Mouse (Mus musculus): ENCODE measurements around the gene Yy1. TPM values are rescaled to one million over a fixed set of nuclear protein-coding genes. Genes with fewer than 3 reads are reported as not detected.
A peak's percentile ranks its signal among the peaks of the same experiment; 100 is the strongest.

Gene Yy1
- total RNA-seq (2021): 10 to 100 TPM; 48.9 to 51.6 TPM

- peak; percentile 87 to 96 for DNase-seq (ENCODE audit: extremely low spot score in 1 of 2, low spot score in 1 of 2)
Measured at GRCm38 (mm10) chr12:108792546-108793452, at the start of gene Yy1. TSS of gene Yy1 (plus strand) at chr12:108792973.

- no peak for DNase-seq (ENCODE audit: extremely low spot score in 1 of 2, low spot score in 1 of 2)
Measured at GRCm38 (mm10) chr12:108745990-108746389, 46.8 kb upstream of the Yy1 start.

- no peak for DNase-seq (ENCODE audit: extremely low spot score in 1 of 2, low spot score in 1 of 2)
Measured at GRCm38 (mm10) chr12:108749019-108749418, 43.8 kb upstream of the Yy1 start.

- DNase-seq (ENCODE audit: extremely low spot score in 1 of 2, low spot score in 1 of 2): no peak
Measured at GRCm38 (mm10) chr12:108749454-108749853, 43.3 kb upstream of the Yy1 start.

DNA sequence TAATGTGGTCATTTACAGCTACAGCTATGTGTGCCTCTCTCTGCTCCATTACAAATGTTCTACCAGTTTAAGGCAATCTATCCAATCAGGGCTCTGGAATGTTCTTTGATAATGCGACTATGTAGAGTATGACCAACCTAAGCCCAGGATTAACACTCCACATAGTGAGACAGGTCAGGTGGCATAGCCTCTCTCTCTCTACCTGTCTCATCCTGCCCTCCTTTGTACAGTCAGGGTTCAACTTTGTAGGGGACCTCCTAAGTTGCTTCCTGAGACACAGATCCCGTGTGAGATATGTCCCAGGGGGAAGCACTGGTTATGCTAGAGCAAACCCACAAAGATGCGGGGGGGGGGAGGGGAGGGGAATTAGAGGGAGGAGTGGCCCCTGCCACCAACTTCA, 42.5 kb upstream of the Yy1 start:
- no peak for DNase-seq (ENCODE audit: extremely low spot score in 1 of 2, low spot score in 1 of 2)

DNA sequence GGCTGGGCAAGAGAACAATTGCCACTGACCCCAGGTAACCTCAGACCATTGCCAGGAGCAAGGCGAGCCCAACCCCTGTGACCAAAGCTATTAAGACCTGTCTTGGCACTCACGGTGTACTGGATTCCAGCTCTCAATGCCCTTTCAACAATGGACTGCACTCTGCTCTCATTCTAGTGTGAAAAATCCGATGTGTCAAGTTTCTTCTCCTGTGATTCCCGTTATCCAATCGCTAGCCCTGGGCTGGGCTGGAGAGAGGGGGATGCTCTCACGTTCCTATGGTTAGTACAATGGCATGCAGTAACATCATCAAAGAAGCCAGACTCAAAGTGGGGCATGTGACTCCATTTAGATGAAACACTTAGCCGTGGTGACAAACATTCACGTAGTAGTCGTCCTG, 41.0 kb upstream of the Yy1 start:
- DNase-seq (ENCODE audit: extremely low spot score in 1 of 2, low spot score in 1 of 2): no peak

- no peak for DNase-seq (ENCODE audit: extremely low spot score in 1 of 2, low spot score in 1 of 2)
Measured at GRCm38 (mm10) chr12:108755141-108755540, 37.6 kb upstream of the Yy1 start.

DNA sequence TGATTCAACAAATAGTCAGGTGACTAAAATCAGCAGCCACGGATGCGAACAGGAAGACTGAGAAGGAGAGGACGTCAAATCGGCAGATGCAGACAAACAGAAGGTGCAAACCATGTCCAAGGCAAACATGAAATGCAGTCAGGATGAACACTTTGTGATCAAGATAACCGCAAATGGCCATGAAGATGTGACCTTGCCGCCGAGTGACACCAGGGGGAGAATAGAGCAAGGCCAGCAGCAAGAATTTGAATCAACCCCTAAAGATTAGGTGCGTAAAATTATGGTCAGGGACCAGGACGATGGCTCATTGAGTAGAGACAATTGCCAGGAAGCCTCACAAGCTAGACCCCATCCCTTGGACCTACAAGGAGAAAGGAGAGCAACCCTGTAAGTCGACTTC, 36.2 kb upstream of the Yy1 start:
- DNase-seq (ENCODE audit: extremely low spot score in 1 of 2, low spot score in 1 of 2): no peak

- DNase-seq (ENCODE audit: extremely low spot score in 1 of 2, low spot score in 1 of 2): peak; percentile 93 to 98
Measured at GRCm38 (mm10) chr12:108757717-108758257, 35.0 kb upstream of the Yy1 start.

GRCm38 (mm10) chr12:108758273-108758672, 34.5 kb upstream of the Yy1 start:
- no peak for DNase-seq (ENCODE audit: extremely low spot score in 1 of 2, low spot score in 1 of 2)

GRCm38 (mm10) chr12:108758682-108759081, 34.1 kb upstream of the Yy1 start:
- no peak for DNase-seq (ENCODE audit: extremely low spot score in 1 of 2, low spot score in 1 of 2)

DNA sequence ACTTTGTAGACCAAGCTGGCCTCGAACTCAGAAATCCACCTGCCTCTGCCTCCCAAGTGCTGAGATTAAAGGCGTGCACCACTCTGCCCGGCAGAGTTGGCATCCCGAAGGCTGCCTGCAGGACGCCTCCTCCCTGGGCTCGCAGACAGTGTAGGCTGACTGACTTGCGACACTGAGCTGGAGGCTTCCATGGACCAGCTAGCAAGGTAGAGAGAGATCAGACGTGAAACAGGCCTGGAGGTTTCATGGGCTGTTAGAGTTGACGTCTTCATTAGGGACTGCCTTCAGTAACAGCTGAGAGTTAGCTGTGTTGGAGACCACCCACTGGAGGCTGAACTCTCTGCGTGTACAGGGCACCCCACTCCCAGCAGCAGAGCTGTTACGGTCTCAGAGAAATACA, 33.5 kb upstream of the Yy1 start:
- DNase-seq (ENCODE audit: extremely low spot score in 1 of 2, low spot score in 1 of 2): no peak

DNA sequence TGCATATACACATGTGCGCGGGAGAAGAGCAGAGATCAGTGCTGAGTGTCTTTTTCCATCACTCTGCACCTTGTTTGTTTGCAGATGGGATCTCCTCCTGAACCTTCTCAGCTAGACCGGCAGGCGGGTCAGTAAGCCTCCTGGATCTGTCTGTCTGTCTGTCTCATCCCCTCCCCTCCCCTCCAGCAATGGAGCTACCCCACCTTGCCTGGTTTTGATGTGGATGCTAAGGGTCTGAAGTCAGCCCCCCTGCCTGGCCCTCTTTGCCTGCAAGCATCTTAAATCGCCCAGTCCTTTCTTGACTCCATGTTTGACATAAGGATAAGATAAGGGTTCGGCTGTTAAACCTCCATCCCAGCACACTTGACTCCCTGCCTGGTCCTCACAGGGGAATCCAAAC, 32.8 kb upstream of the Yy1 start:
- DNase-seq (ENCODE audit: extremely low spot score in 1 of 2, low spot score in 1 of 2): no peak

DNA sequence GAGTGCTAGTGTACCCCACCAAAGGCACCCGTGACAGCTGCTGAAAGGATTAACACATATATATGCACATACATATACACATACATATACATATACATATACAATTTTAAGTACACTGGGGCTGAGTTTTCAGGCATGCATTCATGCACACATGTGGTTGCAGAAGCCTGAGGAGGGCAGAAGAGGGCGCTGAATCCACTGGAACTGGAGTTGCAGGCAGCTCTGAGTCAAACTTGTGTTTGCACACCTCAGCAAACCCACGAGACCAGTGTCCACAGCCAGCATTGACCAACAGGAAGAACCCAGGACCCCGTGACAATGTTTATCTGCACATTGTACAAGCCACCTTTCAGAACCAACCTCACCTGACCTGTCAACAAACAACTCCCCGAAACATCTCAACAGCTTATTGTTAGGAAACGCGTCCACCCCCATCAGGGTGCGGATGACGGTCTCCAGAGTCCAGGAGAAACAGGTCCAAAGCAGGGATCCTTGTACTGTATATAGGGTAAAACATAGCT, 32.2 kb upstream of the Yy1 start:
- DNase-seq (ENCODE audit: extremely low spot score in 1 of 2, low spot score in 1 of 2): no peak

DNA sequence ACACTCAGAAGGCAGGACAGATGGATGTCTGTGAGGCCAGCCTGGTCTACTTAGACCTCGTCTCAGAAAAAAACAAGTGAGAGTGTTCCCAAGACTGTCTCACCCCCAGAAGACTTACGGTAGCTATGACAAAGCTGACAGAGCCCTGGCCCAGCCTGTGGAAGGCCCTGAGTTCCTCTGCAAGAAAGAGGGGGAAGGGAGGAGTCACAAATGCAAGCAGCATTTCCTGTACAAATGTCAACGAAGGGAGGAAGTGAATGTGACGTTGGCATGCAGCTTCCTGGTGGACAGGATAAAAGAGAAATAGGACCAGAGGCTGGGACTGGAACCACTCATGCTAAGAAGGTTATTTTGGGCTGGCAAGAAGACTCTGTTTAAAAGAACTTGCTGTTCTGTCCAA, 31.6 kb upstream of the Yy1 start:
- no peak for DNase-seq (ENCODE audit: extremely low spot score in 1 of 2, low spot score in 1 of 2)

DNA sequence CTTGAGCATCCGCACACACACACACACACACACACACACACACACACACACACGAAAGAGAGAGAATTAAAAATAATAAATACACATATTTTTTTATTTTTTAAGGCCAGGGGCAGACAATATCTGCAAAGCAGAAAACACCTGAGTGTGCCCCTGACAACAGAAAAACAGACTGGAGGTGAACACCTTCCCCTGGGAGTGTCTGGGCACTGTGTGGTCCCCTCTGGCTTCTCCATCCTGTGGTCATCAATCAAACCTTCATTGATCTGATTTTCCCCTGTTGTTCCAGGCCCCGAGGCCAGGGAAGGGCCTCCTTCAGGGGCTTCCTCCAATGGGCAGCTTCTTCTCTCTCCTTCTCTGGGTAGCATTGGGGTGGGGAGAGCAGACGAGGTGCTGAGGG, 31.1 kb upstream of the Yy1 start:
- DNase-seq (ENCODE audit: extremely low spot score in 1 of 2, low spot score in 1 of 2): no peak

DNA sequence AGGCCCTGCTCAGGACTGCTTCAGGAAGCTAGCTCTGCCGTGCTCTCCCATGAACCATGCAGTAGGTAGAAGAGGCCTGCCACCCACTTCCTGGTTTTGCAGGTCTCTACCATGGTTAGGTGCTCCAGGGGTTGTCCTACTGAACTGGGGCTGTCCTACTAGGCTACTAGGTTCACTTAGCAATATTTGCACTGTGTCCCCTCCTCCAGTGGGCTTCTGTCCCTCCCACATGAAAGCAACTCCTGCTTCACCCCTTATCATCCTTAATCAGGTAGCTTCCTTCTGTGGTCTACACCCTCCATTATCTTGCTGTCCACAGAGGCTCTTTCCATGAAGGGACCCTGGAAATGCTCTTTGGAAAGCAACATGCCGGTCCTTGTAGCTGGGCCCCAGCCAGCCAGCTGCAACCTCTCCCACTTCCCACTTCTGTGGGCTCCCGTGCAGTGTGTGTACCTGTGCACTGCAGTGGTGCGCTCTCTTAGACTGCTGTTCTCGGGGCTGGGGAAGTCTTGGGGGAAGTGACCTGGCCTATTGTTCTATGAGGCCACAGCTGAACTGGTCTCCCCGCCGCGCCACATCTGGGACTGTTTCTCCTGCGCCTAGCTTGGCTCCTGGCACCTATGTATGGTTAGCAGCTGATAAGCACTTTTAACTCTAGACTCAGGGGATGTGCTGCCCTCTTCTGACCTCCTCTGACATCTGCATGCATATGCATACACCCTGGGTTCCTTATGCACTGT, 29.5 kb upstream of the Yy1 start:
- DNase-seq (ENCODE audit: extremely low spot score in 1 of 2, low spot score in 1 of 2): no peak

- no peak for DNase-seq (ENCODE audit: extremely low spot score in 1 of 2, low spot score in 1 of 2)
Measured at GRCm38 (mm10) chr12:108764917-108765678, 27.7 kb upstream of the Yy1 start.

GRCm38 (mm10) chr12:108765751-108766221, 27.0 kb upstream of the Yy1 start:
- peak in 1 of 2 experiments; percentile 15 for DNase-seq (ENCODE audit: extremely low spot score in 1 of 2, low spot score in 1 of 2)

GRCm38 (mm10) chr12:108766316-108766715, 26.5 kb upstream of the Yy1 start:
- DNase-seq (ENCODE audit: extremely low spot score in 1 of 2, low spot score in 1 of 2): no peak

All from layer of hippocampus, postnatal 25 days (tissue).